ENCODE assay signal across 8 mouse cellular contexts in the genomic region with DNA sequence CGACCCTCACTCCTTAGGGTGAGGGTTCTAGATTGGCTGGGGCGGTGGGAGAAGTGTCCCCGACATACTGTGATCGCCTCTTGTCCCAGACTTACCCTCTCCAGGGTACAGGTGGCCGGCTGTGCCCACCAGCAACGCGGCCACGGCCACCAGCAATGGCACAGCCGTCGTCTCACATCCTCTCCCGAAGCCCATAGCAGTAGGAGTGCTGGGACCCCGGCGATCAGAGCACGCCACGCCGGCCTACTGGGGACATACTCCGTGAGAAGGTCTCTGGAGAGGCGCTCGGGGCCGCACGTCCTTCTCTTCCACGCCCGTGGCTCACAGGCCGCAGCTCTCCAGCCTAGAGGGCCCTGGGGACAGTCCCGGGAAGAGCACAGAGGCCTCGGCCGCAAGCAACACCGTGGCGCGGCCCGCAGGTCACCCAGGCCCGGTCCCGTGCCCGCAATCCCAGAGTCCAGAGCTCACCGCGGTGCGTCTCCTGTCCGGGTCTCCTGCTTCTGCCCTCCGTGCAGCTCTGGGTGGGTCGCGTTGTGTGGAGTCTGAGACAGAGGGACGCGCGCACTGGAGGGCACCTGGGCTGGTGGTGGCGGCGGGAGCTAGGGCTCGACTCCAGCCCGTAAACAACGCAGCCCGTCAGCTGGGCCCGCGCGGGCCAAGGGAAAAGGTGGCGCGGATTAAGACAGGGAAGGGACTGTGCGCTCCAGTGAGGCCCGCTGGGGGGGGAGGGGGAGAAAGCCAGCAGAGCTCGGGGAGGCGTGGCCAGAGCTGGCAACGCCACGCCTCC. TPM values are rescaled to one million over a fixed set of nuclear protein-coding genes. Genes with fewer than 3 reads are reported as not detected.
A peak's percentile ranks its signal among the peaks of the same experiment; 100 is the strongest.
DNase-seq lines count a peak whose midpoint lies in the region; ATAC-seq and TF ChIP-seq lines count a peak whose summit lies in the region.

TSS of gene Insr (minus strand) at position 684 of the 787 bp plus-strand sequence.

- no peak for TF ChIP-seq CTCF in E14TG2a.4 (conservative IDR thresholded peaks at IDR 0.05; ENCODE audit: low read length)

- no peaks in the 10 kb centered on the region for H3K9me3 ChIP-seq in E14TG2a.4 (ENCODE audit: low read length)
- no peaks in the 10 kb centered on the region for H3K9me3 ChIP-seq in forebrain, embryonic 12.5 days
- H3K9me3 ChIP-seq in heart, embryonic 16.5 days (replicated peaks; ENCODE audit: control insufficient read depth, low read length): no peaks in the 10 kb centered on the region
- no peaks in the 10 kb centered on the region for H3K9me3 ChIP-seq in liver, embryonic 13.5 days (replicated peaks)
- H3K9me3 ChIP-seq in stomach, embryonic 14.5 days (ENCODE audit: control insufficient read depth, low read depth, low read length): no peaks in the 10 kb centered on the region

- under 1% methylated on average over 61 of the region's 61 CpGs for WGBS in forebrain, embryonic 12.5 days
- WGBS in heart, embryonic 16.5 days: under 1% methylated on average over 61 of the region's 61 CpGs
- WGBS in liver, embryonic 13.5 days (ENCODE audit: insufficient replicate concordance): under 1% methylated on average over 60 of the region's 61 CpGs
- whole genome bisulfite sequencing in stomach, embryonic 14.5 days: under 1% methylated on average over 58 of the region's 61 CpGs

- H3K27ac ChIP-seq in forebrain, embryonic 12.5 days: peak within 1 kb of the TSS; percentile 71; the same call in 1 of the 2 replicates
- peak within 1 kb of the TSS; percentile 90 for H3K27ac ChIP-seq in heart, embryonic 16.5 days (ENCODE audit: low read length)
- H3K27ac ChIP-seq in liver, embryonic 13.5 days: peak within 1 kb of the TSS; percentile 83
- H3K27ac ChIP-seq in stomach, embryonic 14.5 days (ENCODE audit: low read length): peak within 1 kb of the TSS; percentile 58; the same call in 1 of the 2 replicates

- H3K4me2 ChIP-seq in forebrain, embryonic 12.5 days: peak within 1 kb of the TSS; percentile 77
- peak within 1 kb of the TSS; percentile 89 for H3K4me2 ChIP-seq in heart, embryonic 16.5 days (ENCODE audit: low read depth, low read length)
- H3K4me2 ChIP-seq in liver, embryonic 13.5 days: peak within 1 kb of the TSS; percentile 89
- peak within 1 kb of the TSS; percentile 92 for H3K4me2 ChIP-seq in stomach, embryonic 14.5 days (replicated peaks; ENCODE audit: low read depth, low read length)

- H3K4me1 ChIP-seq in E14TG2a.4 (replicated peaks; ENCODE audit: low read depth, low read length): peaks cover 21% of the 10 kb centered on the region
- H3K4me1 ChIP-seq in forebrain, embryonic 12.5 days: peaks cover 25% of the 10 kb centered on the region
- H3K4me1 ChIP-seq in heart, embryonic 16.5 days (ENCODE audit: control insufficient read depth, insufficient read depth, low read length): peaks cover 29% of the 10 kb centered on the region
- H3K4me1 ChIP-seq in liver, embryonic 13.5 days (replicated peaks): peaks cover 56% of the 10 kb centered on the region
- peaks cover 13% of the 10 kb centered on the region for H3K4me1 ChIP-seq in stomach, embryonic 14.5 days (ENCODE audit: control insufficient read depth, insufficient read depth, low read length)

- peak; percentile 95 for ATAC-seq in forebrain, embryonic 12.5 days (ENCODE audit: low FRiP score)
- peak; percentile 90 for ATAC-seq in heart, embryonic 16.5 days (replicated peaks; ENCODE audit: extremely low read depth, insufficient read depth, low FRiP score)
- peak; percentile 95 for ATAC-seq in liver, embryonic 13.5 days (ENCODE audit: low read depth)
- peak; percentile 89 for ATAC-seq in stomach, embryonic 14.5 days (ENCODE audit: insufficient number of reproducible peaks, insufficient read depth, low FRiP score, low read depth)

- DNase-seq in c-Kit-positive CD71-positive TER-119-positive erythroid progenitor cells, embryonic 14.5 days (ENCODE audit: low spot score): peak; percentile 91
- DNase-seq in kidney, postnatal 25 days: peak; percentile 97 to 98
- peak; percentile 88 for DNase-seq in liver, embryonic 13.5 days
- peak; percentile 79 to 89 for DNase-seq in natural killer cell, adult 2 months (ENCODE audit: low spot score in 2 of 2)

- H3K9ac ChIP-seq in forebrain, embryonic 12.5 days: peak within 1 kb of the TSS; percentile 79
- H3K9ac ChIP-seq in heart, embryonic 16.5 days (ENCODE audit: low read length): peak within 1 kb of the TSS; percentile 98
- peak within 1 kb of the TSS; percentile 96 for H3K9ac ChIP-seq in liver, embryonic 13.5 days
- peak within 1 kb of the TSS; percentile 92 for H3K9ac ChIP-seq in stomach, embryonic 14.5 days (replicated peaks; ENCODE audit: low read depth, low read length)

- peak within 1 kb of the TSS; percentile 87 for H3K4me3 ChIP-seq in E14TG2a.4 (replicated peaks; ENCODE audit: low read length)
- H3K4me3 ChIP-seq in forebrain, embryonic 12.5 days (replicated peaks): peak within 1 kb of the TSS; percentile 91
- H3K4me3 ChIP-seq in heart, embryonic 16.5 days (ENCODE audit: low read length): peak within 1 kb of the TSS; percentile 84
- H3K4me3 ChIP-seq in liver, embryonic 13.5 days (replicated peaks): peak within 1 kb of the TSS; percentile 95
- H3K4me3 ChIP-seq in stomach, embryonic 14.5 days (ENCODE audit: low read depth, low read length): peak within 1 kb of the TSS; percentile 90

- H3K27me3 ChIP-seq in E14TG2a.4 (ENCODE audit: insufficient read depth, low read length): peaks cover 41% of the 10 kb centered on the region
- H3K27me3 ChIP-seq in forebrain, embryonic 12.5 days: 0 out of 2 replicates have a peak, but pooled peaks cover 3% of the 10 kb centered on the region
- H3K27me3 ChIP-seq in heart, embryonic 16.5 days (ENCODE audit: control insufficient read depth, insufficient read depth, low read length): no peaks in the 10 kb centered on the region
- H3K27me3 ChIP-seq in liver, embryonic 13.5 days: no peaks in the 10 kb centered on the region
- no peaks in the 10 kb centered on the region for H3K27me3 ChIP-seq in stomach, embryonic 14.5 days (ENCODE audit: control insufficient read depth, insufficient read depth, low read length)

- H3K36me3 ChIP-seq in E14TG2a.4 (ENCODE audit: insufficient read depth, low read length): no peaks in the 10 kb centered on the region
- no peaks in the 10 kb centered on the region for H3K36me3 ChIP-seq in forebrain, embryonic 12.5 days (replicated peaks)
- H3K36me3 ChIP-seq in heart, embryonic 16.5 days (ENCODE audit: control insufficient read depth, insufficient read depth): no peaks in the 10 kb centered on the region
- H3K36me3 ChIP-seq in liver, embryonic 13.5 days: no peaks in the 10 kb centered on the region
- no peaks in the 10 kb centered on the region for H3K36me3 ChIP-seq in stomach, embryonic 14.5 days (ENCODE audit: control insufficient read depth, insufficient read depth, low read length)

RNA-seq across cellular contexts. Expression of gene Insr, which starts in this region (rescaled TPM):
- 43.7 and 44.7 TPM in 2 replicates for polyA plus RNA-seq in forebrain, embryonic 12.5 days (2016; fragmentation: Nextera tagmentation; extraction: Ambion mirVana)
- 60.0 and 65.5 TPM in 2 replicates for polyA plus RNA-seq in heart, embryonic 16.5 days (2015; fragmentation: Nextera tagmentation; extraction: Ambion mirVana)
- polyA plus RNA-seq in liver, embryonic 13.5 days (2015; fragmentation: Nextera tagmentation; extraction: Ambion mirVana): 12.8 and 13.2 TPM in 2 replicates
- polyA plus RNA-seq in stomach, embryonic 14.5 days (2014; fragmentation: Nextera tagmentation; extraction: Ambion mirVana): 40.8 and 44.5 TPM in 2 replicates

Comparison
In these comparisons a context has a peak if more than half of its experiments do, and no peak if none do; other contexts are left out.
1. Peak in every context shown above with its lines: DNase-seq, ATAC-seq, H3K4me3 ChIP-seq and H3K27ac ChIP-seq.